Mouse (Mus musculus) thymus, postnatal 14 days (tissue): ENCODE results near the gene Cntf.
A peak's percentile ranks its signal among the peaks of the same experiment; 100 is the strongest.

Experiments used
- DNase-seq: peaks from one replicate; pipeline ENCODE4 v3.0.0; 2021

Cntf gene

DNA sequence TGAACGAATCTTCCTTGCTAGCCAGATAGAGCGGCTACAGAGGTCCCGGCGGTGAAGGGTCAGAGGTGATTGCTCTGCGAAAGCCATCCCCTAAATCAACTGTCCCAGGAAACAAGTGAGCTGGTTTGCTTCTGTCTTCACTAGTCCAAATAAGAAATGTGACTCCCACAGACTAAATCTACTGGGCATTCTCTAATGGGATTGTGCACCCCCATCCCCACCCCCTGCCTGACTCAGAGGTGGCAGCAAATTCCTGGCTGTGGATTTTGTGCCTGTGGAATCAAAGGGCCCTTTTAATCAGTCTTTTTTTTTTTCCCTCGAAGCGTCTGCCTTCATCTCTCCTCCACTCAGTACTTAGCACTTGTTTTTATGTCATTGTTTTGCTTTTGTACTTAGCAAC lies at the start of gene Cntf:
Gene Cntf (minus strand): TSS at position 325 of the 400 bp plus-strand sequence.
- no peak for DNase-seq

DNA sequence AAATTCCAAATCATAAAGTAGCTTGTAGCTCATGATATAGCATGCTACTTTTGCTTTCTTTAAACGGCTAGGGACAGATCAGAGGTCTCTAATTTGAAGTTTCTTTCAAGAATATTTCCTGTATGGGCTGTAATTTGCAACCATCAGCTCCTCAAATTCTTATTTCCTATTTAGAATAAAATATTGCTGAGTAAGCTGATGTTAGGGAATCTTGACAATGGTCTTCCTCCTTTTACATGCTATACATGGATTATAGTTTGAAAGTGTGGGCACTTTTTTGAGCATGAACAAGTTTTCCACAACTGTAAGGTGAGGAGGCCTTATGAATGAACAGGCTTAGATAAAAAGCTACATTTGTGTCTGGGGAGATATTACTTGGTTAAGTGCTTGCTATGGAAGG lies 48.5 kb upstream of the Cntf start:
- no peak for DNase-seq

DNA sequence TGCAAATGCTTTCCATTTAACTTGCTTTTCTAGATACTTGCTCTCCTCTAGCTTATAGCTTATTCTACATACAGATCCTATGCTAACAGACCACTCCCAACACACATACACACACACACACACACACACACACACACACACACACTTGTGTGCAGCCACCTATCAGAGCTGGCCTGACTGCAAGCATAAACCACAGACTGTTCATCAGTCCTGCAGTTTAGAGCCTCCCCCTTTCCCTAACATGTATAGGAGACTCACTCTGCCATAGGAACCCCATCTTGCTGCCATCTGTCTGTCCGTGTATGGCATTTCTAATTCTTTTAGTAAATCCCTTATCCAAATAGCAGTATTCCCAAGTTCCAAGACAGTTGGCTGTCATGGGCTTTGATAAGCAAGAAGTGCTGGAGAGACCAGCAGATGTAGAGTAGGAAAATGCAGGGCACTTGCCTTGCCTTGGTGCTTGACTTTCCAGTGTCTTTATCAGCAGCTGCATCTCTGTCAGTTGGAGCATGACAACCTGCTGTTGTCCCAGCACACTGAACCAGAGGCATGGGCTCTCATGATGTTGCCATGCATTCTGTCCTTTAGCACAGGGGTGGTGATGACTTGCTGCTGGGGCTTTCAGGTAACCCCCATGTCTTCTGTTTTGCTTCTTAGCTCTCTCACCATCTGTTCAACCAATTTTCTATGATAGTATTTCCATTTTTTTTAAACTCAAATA lies 47.4 kb upstream of the Cntf start:
- peak; percentile 7 for DNase-seq

GRCm38 (mm10) chr19:12806214-12806613 lies 40.8 kb upstream of the Cntf start:
- peak; percentile 16 for DNase-seq

DNA sequence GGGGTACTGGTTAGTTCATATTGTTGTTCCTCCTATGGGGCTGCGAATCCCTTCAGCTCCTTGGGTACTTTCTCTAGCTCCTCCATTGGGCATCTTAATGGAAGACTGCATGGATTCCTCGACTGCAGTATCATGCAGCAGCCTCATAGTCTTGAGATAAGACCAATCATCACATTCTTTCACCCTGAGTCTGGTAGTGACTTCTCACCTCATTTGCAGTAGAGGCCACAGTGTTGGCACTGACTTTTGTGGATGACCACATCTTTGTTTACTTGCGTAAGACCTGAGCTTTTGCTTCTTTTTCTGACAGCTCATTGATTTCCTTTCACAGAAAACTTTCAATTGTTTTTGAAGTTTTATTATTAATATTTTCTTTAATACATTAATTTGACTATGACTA lies 40.3 kb upstream of the Cntf start:
- DNase-seq, result no peak

GRCm38 (mm10) chr19:12804237-12804636 lies 38.8 kb upstream of the Cntf start:
- no peak for DNase-seq

GRCm38 (mm10) chr19:12802830-12803229 lies 37.4 kb upstream of the Cntf start:
- no peak for DNase-seq

- DNase-seq, result no peak
These were observed 35.6 kb upstream of the Cntf start for GRCm38 (mm10) chr19:12801046-12801445.

DNA sequence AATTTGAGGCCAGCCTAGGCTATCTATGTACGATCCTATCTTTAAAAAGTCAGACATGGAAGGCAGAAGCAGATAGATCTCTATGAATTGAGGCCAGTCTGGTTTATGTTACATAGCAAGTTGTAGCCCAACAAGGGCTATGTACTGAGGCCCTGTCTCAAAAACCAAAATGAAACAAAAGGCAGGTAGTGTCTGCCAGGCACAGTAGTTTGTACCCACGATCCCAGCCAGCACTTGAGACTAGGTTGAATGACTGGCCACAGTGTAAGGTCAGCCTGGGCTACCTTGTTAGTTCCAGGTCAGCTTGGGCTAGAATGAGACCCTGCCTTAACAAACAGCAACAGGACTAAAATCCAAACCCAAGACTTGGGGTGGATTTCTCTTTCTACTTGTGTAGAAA lies 35.2 kb upstream of the Cntf start:
- DNase-seq, result no peak

- DNase-seq, result no peak
These were observed 33.6 kb upstream of the Cntf start for GRCm38 (mm10) chr19:12799081-12799480.

DNA sequence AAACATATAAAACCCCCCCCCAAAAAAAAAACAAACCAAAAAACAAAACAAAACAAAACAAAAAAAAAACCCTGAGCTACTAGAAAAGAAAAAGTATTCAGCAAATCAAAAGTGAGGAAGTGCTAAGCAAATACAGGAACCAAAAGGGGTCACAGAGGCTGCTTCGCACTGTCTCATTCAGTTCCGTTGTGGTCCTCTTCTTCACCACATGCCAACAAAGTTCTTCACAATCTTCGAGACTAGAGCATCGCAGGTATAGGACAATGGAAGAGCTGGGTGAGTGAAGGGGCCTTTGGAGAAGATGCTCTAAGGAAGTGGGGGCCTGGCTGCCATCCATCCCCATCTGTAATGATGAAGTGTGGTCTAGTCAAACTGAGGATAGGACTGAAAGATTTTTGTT lies 33.0 kb upstream of the Cntf start:
- peak; percentile 58 for DNase-seq

DNA sequence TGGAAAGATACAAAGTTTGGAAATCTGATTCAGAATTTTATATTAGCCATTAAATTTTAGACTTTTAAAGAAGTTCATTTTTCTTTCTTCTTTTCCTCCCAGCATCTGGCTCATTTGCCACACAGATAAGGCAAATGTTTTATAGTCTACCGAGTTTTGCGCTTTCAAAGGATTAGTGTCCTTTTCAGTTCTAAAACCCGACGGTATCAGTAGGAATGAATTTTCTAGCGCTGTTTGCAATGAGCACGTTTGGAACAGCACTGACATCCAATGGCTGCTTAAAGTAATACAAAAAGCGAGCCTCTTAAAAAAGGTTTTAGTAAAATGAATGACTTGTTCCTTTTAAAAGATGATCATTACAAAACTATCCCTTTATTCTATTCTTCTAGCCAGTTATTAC lies 31.6 kb upstream of the Cntf start:
- peak; percentile 21 for DNase-seq

- peak; percentile 76 for DNase-seq
These were observed 31.0 kb upstream of the Cntf start for GRCm38 (mm10) chr19:12796328-12796931.

DNA sequence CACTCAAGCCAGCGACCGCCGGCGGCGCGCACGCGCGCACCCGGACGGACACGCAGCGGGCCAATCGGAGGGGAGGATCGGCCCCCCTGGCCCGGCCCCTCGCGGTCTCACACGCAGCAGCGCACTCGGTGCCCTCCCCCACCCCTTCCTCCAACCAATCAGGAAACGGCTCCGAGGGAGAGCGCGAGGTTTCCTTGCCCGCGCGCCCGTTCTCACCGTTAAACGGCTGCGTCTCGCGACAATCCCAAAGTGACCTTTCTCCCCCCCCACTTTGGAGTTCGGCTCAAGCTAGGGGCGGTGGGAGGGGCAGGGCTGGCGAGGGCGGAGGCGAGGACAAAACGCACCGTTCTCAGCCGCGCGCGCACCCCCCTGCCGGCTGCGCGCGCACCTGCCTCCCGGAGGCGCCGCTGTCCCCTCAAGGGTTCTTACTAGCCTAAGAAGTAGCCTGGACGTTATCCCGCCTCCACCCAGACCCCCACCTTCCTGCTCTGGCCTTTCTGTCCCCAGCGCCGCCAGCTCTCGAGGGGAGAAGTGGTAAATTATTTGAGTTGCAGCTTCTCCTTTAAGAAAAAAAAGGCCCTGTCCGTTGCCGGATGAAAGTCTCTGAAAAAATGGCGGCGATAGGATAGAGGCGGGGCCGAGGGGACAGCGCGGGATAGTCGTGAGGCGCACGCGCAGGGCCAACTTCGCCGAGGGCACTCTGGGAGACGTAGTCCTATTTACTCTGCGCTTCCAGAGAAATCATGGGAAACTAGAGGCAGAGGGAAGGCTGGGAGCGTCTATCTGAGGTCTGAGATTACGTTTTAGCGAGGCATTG lies 30.3 kb upstream of the Cntf start, which contains the start of the genes Zfp91 and Lpxn:
Gene Zfp91 (minus strand): TSS at position 616 of the 817 bp plus-strand sequence.
Gene Lpxn (plus strand): TSS at position 683 of the 817 bp plus-strand sequence.
- peak; percentile 97 for DNase-seq

GRCm38 (mm10) chr19:12795110-12795509 lies 29.7 kb upstream of the Cntf start:
- DNase-seq, result no peak

GRCm38 (mm10) chr19:12794056-12795044 lies 28.9 kb upstream of the Cntf start:
- peak; percentile 96 for DNase-seq

DNA sequence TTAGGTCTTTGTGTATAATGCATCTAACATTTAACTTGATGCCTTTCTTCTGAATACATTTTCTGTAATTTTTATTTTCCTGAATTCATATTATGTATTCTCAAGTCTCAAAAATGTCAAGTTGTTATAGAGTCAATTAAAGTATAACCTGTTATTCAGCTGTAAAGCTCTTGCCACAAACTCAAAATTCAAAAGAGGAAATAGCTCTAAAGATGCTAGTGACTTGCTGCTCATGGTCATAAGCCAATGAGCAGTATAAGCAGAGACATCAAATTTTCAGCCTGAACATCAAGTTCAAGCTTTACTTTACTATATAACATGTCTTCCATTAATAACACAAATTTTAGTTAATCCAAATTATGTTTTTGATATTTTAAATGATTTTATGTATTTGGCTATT lies 26.9 kb upstream of the Cntf start:
- no peak for DNase-seq

- DNase-seq, result no peak
These were observed 22.3 kb upstream of the Cntf start for GRCm38 (mm10) chr19:12787721-12788120.

- DNase-seq, result no peak
These were observed 21.5 kb upstream of the Cntf start for GRCm38 (mm10) chr19:12786803-12787395.

- DNase-seq, result no peak
These were observed 15.0 kb upstream of the Cntf start for GRCm38 (mm10) chr19:12780437-12780836.

- no peak for DNase-seq
These were observed 5.5 kb upstream of the Cntf start for GRCm38 (mm10) chr19:12770888-12771287.
